21 mouse cellular contexts compared by ENCODE assay signal in genomic region chr1:58045076-58045475, GRCm38 (mm10). TPM values are rescaled to one million over a fixed set of nuclear protein-coding genes. Genes with fewer than 3 reads are reported as not detected.
DNase-seq lines count a peak whose midpoint lies in the region; ATAC-seq and TF ChIP-seq lines count a peak whose summit lies in the region.
"Had no signal": no experiment of that assay in that cellular context is flagged by ENCODE, and none has a peak within 500 bp of the region (broad histone marks: within the 10 kb centered on the region; RNA-seq: fewer than 3 reads in every experiment).

No protein-coding gene starts in this region.

- no peaks in the 10 kb centered on the region for H3K36me3 ChIP-seq in hindbrain, embryonic 16.5 days (ENCODE audit: control insufficient read depth, insufficient read depth, low read length)
- H3K36me3 ChIP-seq in hindbrain, embryonic 12.5 days: no peaks in the 10 kb centered on the region
- H3K36me3 ChIP-seq in midbrain, postnatal 0 days (ENCODE audit: insufficient read depth, low read length): no peaks in the 10 kb centered on the region
- H3K36me3 ChIP-seq: embryonic facial prominence, embryonic 13.5 days; heart, embryonic 15.5 days had no signal

- H3K27ac ChIP-seq in hindbrain, embryonic 16.5 days (ENCODE audit: low read depth, low read length): no peak overlapping the region
- H3K27ac ChIP-seq in hindbrain, embryonic 12.5 days: no peak overlapping the region
- H3K27ac ChIP-seq in midbrain, postnatal 0 days (ENCODE audit: low read depth, low read length): no peak overlapping the region
- H3K27ac ChIP-seq: embryonic facial prominence, embryonic 13.5 days; forebrain, embryonic 13.5 days; heart, embryonic 15.5 days; hindbrain, embryonic 14.5 days had no signal

- no peaks in the 10 kb centered on the region for H3K9me3 ChIP-seq in hindbrain, embryonic 16.5 days (ENCODE audit: control insufficient read depth, low read length)
- no peaks in the 10 kb centered on the region for H3K9me3 ChIP-seq in hindbrain, embryonic 12.5 days (replicated peaks)
- H3K9me3 ChIP-seq in midbrain, postnatal 0 days (ENCODE audit: low read length): no peaks in the 10 kb centered on the region
- H3K9me3 ChIP-seq: embryonic facial prominence, embryonic 13.5 days; forebrain, embryonic 13.5 days; heart, embryonic 15.5 days had no signal

- H3K9ac ChIP-seq in hindbrain, embryonic 16.5 days (ENCODE audit: low read depth, low read length): no peak overlapping the region
- H3K9ac ChIP-seq in hindbrain, embryonic 12.5 days: no peak overlapping the region
- no peak overlapping the region for H3K9ac ChIP-seq in midbrain, postnatal 0 days (replicated peaks; ENCODE audit: low read length, poor library complexity, severe bottlenecking)
- H3K9ac ChIP-seq: embryonic facial prominence, embryonic 13.5 days; forebrain, embryonic 13.5 days; heart, embryonic 15.5 days; hindbrain, embryonic 14.5 days had no signal

- H3K4me1 ChIP-seq in hindbrain, embryonic 16.5 days (ENCODE audit: control insufficient read depth, insufficient read depth, low read depth, low read length): no peaks in the 10 kb centered on the region
- H3K4me1 ChIP-seq in hindbrain, embryonic 12.5 days: peaks cover 7% of the 10 kb centered on the region; the same call in 1 of the 2 replicates
- no peaks in the 10 kb centered on the region for H3K4me1 ChIP-seq in midbrain, postnatal 0 days (ENCODE audit: insufficient read depth, low read length)
- H3K4me1 ChIP-seq: embryonic facial prominence, embryonic 13.5 days; heart, embryonic 15.5 days had no signal

- H3K4me3 ChIP-seq in hindbrain, embryonic 16.5 days (ENCODE audit: low read length): no peak overlapping the region
- no peak overlapping the region for H3K4me3 ChIP-seq in hindbrain, embryonic 12.5 days
- no peak overlapping the region for H3K4me3 ChIP-seq in midbrain, postnatal 0 days (ENCODE audit: low read depth, low read length)
- H3K4me3 ChIP-seq: embryonic facial prominence, embryonic 13.5 days; forebrain, embryonic 13.5 days; heart, embryonic 15.5 days had no signal

- peak; percentile 37; the same call in 1 of the 2 replicates for ATAC-seq in hindbrain, embryonic 16.5 days
- ATAC-seq in hindbrain, embryonic 12.5 days (ENCODE audit: low FRiP score): no peak
- ATAC-seq in midbrain, postnatal 0 days (ENCODE audit: low FRiP score): no peak
- ATAC-seq: activated CD4-positive, CD25-positive, alpha-beta regulatory T cell, adult 4 months; forebrain, embryonic 13.5 days; Patski had no signal

- no peaks in the 10 kb centered on the region for H3K27me3 ChIP-seq in hindbrain, embryonic 16.5 days (replicated peaks; ENCODE audit: control insufficient read depth, insufficient read depth, low read length)
- H3K27me3 ChIP-seq in hindbrain, embryonic 12.5 days: no peaks in the 10 kb centered on the region
- no peaks in the 10 kb centered on the region for H3K27me3 ChIP-seq in midbrain, postnatal 0 days (ENCODE audit: insufficient read depth, low read length)
- H3K27me3 ChIP-seq: CH12.LX; embryonic facial prominence, embryonic 13.5 days; forebrain, embryonic 13.5 days; heart, embryonic 15.5 days; Patski had no signal

- peak; percentile 37 for DNase-seq in cerebellum, adult 11-12 months
- DNase-seq in cerebellum, postnatal 36 days: no peak
- DNase-seq in cerebellum, postnatal 10 days: peak; percentile 50 to 57
- no peak for DNase-seq in midbrain, postnatal 0 days (ENCODE audit: low spot score)
- DNase-seq: adrenal gland, postnatal 14 days; gastrocnemius, postnatal 36 days; heart, adult 18-20 months; heart, postnatal 14 days; kidney, adult 11 months; kidney, adult 9 months had no signal

- WGBS in hindbrain, embryonic 16.5 days: 71% methylated on average over 3 of the region's 3 CpGs
- WGBS in hindbrain, embryonic 12.5 days: 72% methylated on average over 3 of the region's 3 CpGs
- 71% methylated on average over 3 of the region's 3 CpGs for WGBS in midbrain, postnatal 0 days

- no peak overlapping the region for H3K4me2 ChIP-seq in hindbrain, embryonic 16.5 days (ENCODE audit: low read length)
- H3K4me2 ChIP-seq in hindbrain, embryonic 12.5 days (replicated peaks): no peak overlapping the region
- no peak overlapping the region for H3K4me2 ChIP-seq in midbrain, postnatal 0 days (ENCODE audit: low read depth, low read length, poor library complexity, severe bottlenecking)
- H3K4me2 ChIP-seq: embryonic facial prominence, embryonic 13.5 days; forebrain, embryonic 13.5 days; heart, embryonic 11.5 days; heart, embryonic 15.5 days; hindbrain, embryonic 14.5 days had no signal

- TF ChIP-seq CTCF in midbrain, postnatal 0 days (IDR thresholded peaks at IDR 0.05): no peak

RNA-seq across cellular contexts. Expression of gene Aox1, which starts 15.3 kb away (rescaled TPM):
- polyA plus RNA-seq in hindbrain, embryonic 16.5 days (2015; fragmentation: Nextera tagmentation; extraction: Ambion mirVana): 0.36 and 0.50 TPM in 2 replicates
- 0.17 and 0.34 TPM in 2 replicates for polyA plus RNA-seq in hindbrain, embryonic 12.5 days (2016; fragmentation: Nextera tagmentation; extraction: Ambion mirVana)
- total RNA-seq in midbrain, postnatal 0 days (2014; rRNA removed): 0.38 and 0.60 TPM in 2 replicates
- 0.30 and 0.34 TPM in 2 replicates for polyA plus RNA-seq in midbrain, postnatal 0 days (2015; fragmentation: Nextera tagmentation; extraction: Ambion mirVana)
- total RNA-seq: hematopoietic stem cell, adult 5-6 weeks had no signal
- polyA plus RNA-seq: activated CD4-positive, CD25-positive, alpha-beta regulatory T cell, adult 4 months had no signal

RNA-seq across cellular contexts. Expression of gene Kctd18, which starts 26.3 kb away (rescaled TPM):
- polyA plus RNA-seq in hindbrain, embryonic 16.5 days (2015; fragmentation: Nextera tagmentation; extraction: Ambion mirVana): 27.8 and 27.9 TPM in 2 replicates
- polyA plus RNA-seq in hindbrain, embryonic 12.5 days (2016; fragmentation: Nextera tagmentation; extraction: Ambion mirVana): 26.1 and 27.6 TPM in 2 replicates
- 40.7 and 52.3 TPM in 2 replicates for total RNA-seq in midbrain, postnatal 0 days (2014; rRNA removed)
- polyA plus RNA-seq in midbrain, postnatal 0 days (2015; fragmentation: Nextera tagmentation; extraction: Ambion mirVana): 29.3 and 29.8 TPM in 2 replicates

RNA-seq across cellular contexts. Expression of gene Sgo2a, which starts 49.3 kb away (rescaled TPM):
- 3.4 and 3.7 TPM in 2 replicates for polyA plus RNA-seq in hindbrain, embryonic 16.5 days (2015; fragmentation: Nextera tagmentation; extraction: Ambion mirVana)
- 17.3 and 18.0 TPM in 2 replicates for polyA plus RNA-seq in hindbrain, embryonic 12.5 days (2016; fragmentation: Nextera tagmentation; extraction: Ambion mirVana)
- total RNA-seq in midbrain, postnatal 0 days (2014; rRNA removed): 1.4 and 3.1 TPM in 2 replicates
- 1.1 and 1.4 TPM in 2 replicates for polyA plus RNA-seq in midbrain, postnatal 0 days (2015; fragmentation: Nextera tagmentation; extraction: Ambion mirVana)

Comparison
In these comparisons a context has a peak if more than half of its experiments do, and no peak if none do; other contexts are left out.
1. DNase-seq: peak in cerebellum, adult 11-12 months (single experiment) and cerebellum, postnatal 10 days (2 of 2); none in cerebellum, postnatal 36 days (0 of 2) and midbrain, postnatal 0 days (single experiment).